Mouse (Mus musculus): ENCODE measurements around the gene Cox10. TPM values are rescaled to one million over a fixed set of nuclear protein-coding genes. Genes with fewer than 3 reads are reported as not detected.

The Cox10 gene
- polyA plus RNA-seq, 1 experiment from 2014 or later, result 28.1 TPM

- ATAC-seq (ENCODE audit: insufficient number of reproducible peaks, insufficient read depth, low FRiP score, low TSS enrichment, low read depth), result no peak
- peaks cover 11% of the 10 kb centered on the region for H3K36me3 ChIP-seq
- peaks cover 13% of the 10 kb centered on the region for H3K4me1 ChIP-seq
- H3K27ac ChIP-seq, result peak overlapping the region; percentile 92
- no peaks in the 10 kb centered on the region for H3K9me3 ChIP-seq
- H3K4me3 ChIP-seq, result peak overlapping the region; percentile 87
- H3K27me3 ChIP-seq, result no peaks in the 10 kb centered on the region
- peak overlapping the region; percentile 72 for H3K4me2 ChIP-seq
- peak overlapping the region; percentile 89 for H3K9ac ChIP-seq
- under 1% methylated on average over 8 of the region's 8 CpGs for WGBS
Measured at GRCm38 (mm10) chr11:64079727-64080081, 436 bp upstream of the Cox10 start.

- Histone ChIP-seq H3K4me2 (no peak overlapping the region), H3K27me3 (no peaks in the 10 kb centered on the region), H3K36me3 (peaks cover 9% of the 10 kb centered on the region; the same call in 1 of the 2 replicates), H3K4me1 (peaks cover 13% of the 10 kb centered on the region), H3K27ac (no peak overlapping the region), H3K9me3 (no peaks in the 10 kb centered on the region), H3K4me3 (no peak overlapping the region), H3K9ac (no peak overlapping the region)
- no peak for ATAC-seq (ENCODE audit: insufficient number of reproducible peaks, insufficient read depth, low FRiP score, low TSS enrichment, low read depth)
- 93% methylated on average over 4 of the region's 4 CpGs for WGBS
Measured at GRCm38 (mm10) chr11:64076212-64076611, 3.1 kb downstream of the Cox10 start.

GRCm38 (mm10) chr11:64073379-64073778 is 5.9 kb downstream of the Cox10 start:
- 35% methylated on average over 4 of the region's 4 CpGs for WGBS
- H3K4me2 ChIP-seq, result no peak overlapping the region
- H3K27ac ChIP-seq, result no peak overlapping the region
- H3K36me3 ChIP-seq, result peaks cover 30% of the 10 kb centered on the region
- H3K4me1 ChIP-seq, result peaks cover 5% of the 10 kb centered on the region
- H3K4me3 ChIP-seq, result no peak overlapping the region
- no peaks in the 10 kb centered on the region for H3K9me3 ChIP-seq
- no peak overlapping the region for H3K9ac ChIP-seq
- H3K27me3 ChIP-seq, result no peaks in the 10 kb centered on the region
- no peak for ATAC-seq (ENCODE audit: insufficient number of reproducible peaks, insufficient read depth, low FRiP score, low TSS enrichment, low read depth)

GRCm38 (mm10) chr11:64071536-64071935 is 7.7 kb downstream of the Cox10 start:
- WGBS, result 86% methylated on average over 12 of the region's 12 CpGs
- H3K36me3 ChIP-seq, result peaks cover 30% of the 10 kb centered on the region
- ATAC-seq (ENCODE audit: insufficient number of reproducible peaks, insufficient read depth, low FRiP score, low TSS enrichment, low read depth), result no peak
- H3K4me3 ChIP-seq, result no peak overlapping the region
- no peaks in the 10 kb centered on the region; the same call in 1 of the 2 replicates for H3K4me1 ChIP-seq
- no peak overlapping the region for H3K4me2 ChIP-seq
- no peaks in the 10 kb centered on the region for H3K27me3 ChIP-seq
- H3K9ac ChIP-seq, result no peak overlapping the region
- H3K9me3 ChIP-seq, result no peaks in the 10 kb centered on the region
- H3K27ac ChIP-seq, result no peak overlapping the region

GRCm38 (mm10) chr11:64066001-64066400 is 13.3 kb downstream of the Cox10 start:
- Histone ChIP-seq H3K9me3 (no peaks in the 10 kb centered on the region), H3K36me3 (peaks cover 20% of the 10 kb centered on the region), H3K27ac (no peak overlapping the region), H3K27me3 (no peaks in the 10 kb centered on the region), H3K4me2 (no peak overlapping the region), H3K4me1 (0 out of 2 replicates have a peak, but pooled peaks cover 3% of the 10 kb centered on the region), H3K9ac (no peak overlapping the region), H3K4me3 (no peak overlapping the region)
- ATAC-seq (ENCODE audit: insufficient number of reproducible peaks, insufficient read depth, low FRiP score, low TSS enrichment, low read depth), result no peak
- WGBS, result 56% methylated on average over 2 of the region's 2 CpGs

GRCm38 (mm10) chr11:64063130-64063529 is 16.1 kb downstream of the Cox10 start:
- 0 out of 2 replicates have a peak, but pooled peaks cover 3% of the 10 kb centered on the region for H3K4me1 ChIP-seq
- ATAC-seq (ENCODE audit: insufficient number of reproducible peaks, insufficient read depth, low FRiP score, low TSS enrichment, low read depth), result no peak
- H3K27me3 ChIP-seq, result no peaks in the 10 kb centered on the region
- no peak overlapping the region for H3K4me2 ChIP-seq
- H3K9ac ChIP-seq, result no peak overlapping the region
- peaks cover 17% of the 10 kb centered on the region for H3K36me3 ChIP-seq
- no peak overlapping the region for H3K27ac ChIP-seq
- H3K9me3 ChIP-seq, result no peaks in the 10 kb centered on the region
- WGBS, result 44% methylated on average over 3 of the region's 3 CpGs
- no peak overlapping the region for H3K4me3 ChIP-seq

GRCm38 (mm10) chr11:64062226-64062625 is 17.0 kb downstream of the Cox10 start:
- Histone ChIP-seq H3K4me2 (no peak overlapping the region), H3K27ac (no peak overlapping the region), H3K4me1 (0 out of 2 replicates have a peak, but pooled peaks cover 3% of the 10 kb centered on the region), H3K9me3 (no peaks in the 10 kb centered on the region), H3K4me3 (no peak overlapping the region), H3K36me3 (peaks cover 19% of the 10 kb centered on the region), H3K9ac (no peak overlapping the region), H3K27me3 (no peaks in the 10 kb centered on the region)
- ATAC-seq (ENCODE audit: insufficient number of reproducible peaks, insufficient read depth, low FRiP score, low TSS enrichment, low read depth), result no peak
- 93% methylated on average over 4 of the region's 4 CpGs for WGBS

GRCm38 (mm10) chr11:64059305-64059704 is 20.0 kb downstream of the Cox10 start:
- WGBS, result 90% methylated on average over 2 of the region's 2 CpGs
- H3K9me3 ChIP-seq, result no peaks in the 10 kb centered on the region
- H3K27me3 ChIP-seq, result no peaks in the 10 kb centered on the region
- no peak overlapping the region for H3K9ac ChIP-seq
- no peak overlapping the region for H3K27ac ChIP-seq
- no peak overlapping the region for H3K4me2 ChIP-seq
- ATAC-seq (ENCODE audit: insufficient number of reproducible peaks, insufficient read depth, low FRiP score, low TSS enrichment, low read depth), result no peak
- peaks cover 19% of the 10 kb centered on the region for H3K36me3 ChIP-seq
- H3K4me1 ChIP-seq, result no peaks in the 10 kb centered on the region
- H3K4me3 ChIP-seq, result no peak overlapping the region

GRCm38 (mm10) chr11:64058474-64058873 is 20.8 kb downstream of the Cox10 start:
- Histone ChIP-seq H3K27ac (no peak overlapping the region), H3K4me1 (no peaks in the 10 kb centered on the region), H3K9me3 (no peaks in the 10 kb centered on the region), H3K4me3 (no peak overlapping the region), H3K4me2 (no peak overlapping the region), H3K9ac (no peak overlapping the region), H3K36me3 (peaks cover 19% of the 10 kb centered on the region), H3K27me3 (no peaks in the 10 kb centered on the region)
- no peak for ATAC-seq (ENCODE audit: insufficient number of reproducible peaks, insufficient read depth, low FRiP score, low TSS enrichment, low read depth)
- 89% methylated on average over 3 of the region's 3 CpGs for WGBS

- H3K4me3 ChIP-seq, result no peak overlapping the region
- no peaks in the 10 kb centered on the region for H3K27me3 ChIP-seq
- no peak for ATAC-seq (ENCODE audit: insufficient number of reproducible peaks, insufficient read depth, low FRiP score, low TSS enrichment, low read depth)
- H3K4me1 ChIP-seq, result peaks cover 3% of the 10 kb centered on the region
- no peak overlapping the region for H3K9ac ChIP-seq
- no peaks in the 10 kb centered on the region for H3K9me3 ChIP-seq
- H3K27ac ChIP-seq, result no peak overlapping the region
- WGBS, result 40% methylated on average over 5 of the region's 5 CpGs
- peaks cover 5% of the 10 kb centered on the region for H3K36me3 ChIP-seq
- H3K4me2 ChIP-seq, result no peak overlapping the region
Measured at GRCm38 (mm10) chr11:64053371-64053770, 25.9 kb downstream of the Cox10 start.

GRCm38 (mm10) chr11:64051195-64051968 is 27.9 kb downstream of the Cox10 start:
- Histone ChIP-seq H3K27ac (no peak overlapping the region), H3K4me3 (no peak overlapping the region), H3K27me3 (no peaks in the 10 kb centered on the region), H3K9ac (no peak overlapping the region), H3K9me3 (no peaks in the 10 kb centered on the region), H3K4me1 (peaks cover 3% of the 10 kb centered on the region), H3K4me2 (no peak overlapping the region), H3K36me3 (peaks cover 7% of the 10 kb centered on the region; the same call in 1 of the 2 replicates)
- no peak for ATAC-seq (ENCODE audit: insufficient number of reproducible peaks, insufficient read depth, low FRiP score, low TSS enrichment, low read depth)
- 73% methylated on average over 9 of the region's 9 CpGs for WGBS

- peaks cover 19% of the 10 kb centered on the region; the same call in 1 of the 2 replicates for H3K36me3 ChIP-seq
- H3K4me2 ChIP-seq, result no peak overlapping the region
- ATAC-seq (ENCODE audit: insufficient number of reproducible peaks, insufficient read depth, low FRiP score, low TSS enrichment, low read depth), result no peak
- WGBS, result 90% methylated on average over 13 of the region's 13 CpGs
- no peaks in the 10 kb centered on the region for H3K27me3 ChIP-seq
- peaks cover 3% of the 10 kb centered on the region for H3K4me1 ChIP-seq
- H3K9ac ChIP-seq, result no peak overlapping the region
- H3K9me3 ChIP-seq, result no peaks in the 10 kb centered on the region
- no peak overlapping the region for H3K4me3 ChIP-seq
- H3K27ac ChIP-seq, result no peak overlapping the region
Measured at GRCm38 (mm10) chr11:64047432-64047831, 31.8 kb downstream of the Cox10 start.

Measured in embryonic facial prominence, embryonic 13.5 days (tissue).